Mouse (Mus musculus) kidney, adult 11 months (tissue): ENCODE data around the gene Sh3pxd2b.
A peak's percentile ranks its signal among the peaks of the same experiment; 100 is the strongest.

Experiments
- DNase-seq: peaks from one replicate; pipeline ENCODE4 v3.0.0; 2022

The Sh3pxd2b gene

DNA sequence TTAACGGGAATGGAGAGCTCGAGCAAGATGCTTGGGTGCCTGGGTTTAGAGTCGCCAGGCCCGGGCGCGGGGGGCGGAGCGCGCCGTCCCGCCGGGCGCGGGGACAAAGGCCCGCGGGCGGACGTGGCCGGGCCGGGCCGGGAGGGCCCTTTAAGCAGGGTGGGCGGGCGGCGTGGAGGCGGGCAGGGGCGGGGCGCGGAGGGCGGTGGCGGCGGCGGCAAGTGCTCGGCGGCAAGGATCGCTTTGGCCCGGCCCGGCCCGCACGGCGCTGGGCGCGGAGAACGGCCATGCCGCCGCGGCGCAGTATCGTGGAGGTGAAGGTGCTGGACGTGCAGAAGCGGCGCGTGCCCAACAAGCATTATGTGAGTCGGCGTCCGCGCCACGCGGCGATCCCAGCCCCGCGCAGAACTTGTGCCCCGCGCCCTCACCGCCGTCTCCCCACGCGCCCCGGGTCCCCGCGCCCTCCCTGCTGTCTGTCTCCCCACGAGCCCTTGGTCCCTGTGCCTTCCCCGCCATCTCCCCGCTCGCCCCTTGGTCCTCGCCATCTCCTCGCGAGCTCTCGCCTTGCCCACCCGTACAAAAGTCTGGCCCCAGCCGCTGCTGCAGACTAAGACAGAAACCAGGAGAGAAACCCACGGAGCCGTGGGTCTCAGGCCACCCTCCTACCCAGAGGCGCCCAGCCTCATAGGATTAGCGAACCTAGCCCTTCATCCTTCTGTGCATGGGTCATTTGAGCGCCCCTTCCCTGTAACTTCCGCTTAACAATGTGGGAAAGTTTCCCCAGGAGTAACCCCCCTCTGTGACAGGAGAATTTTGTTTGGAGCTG is at the start of gene Sh3pxd2b:
TSS of gene Sh3pxd2b (plus strand) at position 214 of the 826 bp plus-strand sequence.
- DNase-seq = peak; percentile 22

DNA sequence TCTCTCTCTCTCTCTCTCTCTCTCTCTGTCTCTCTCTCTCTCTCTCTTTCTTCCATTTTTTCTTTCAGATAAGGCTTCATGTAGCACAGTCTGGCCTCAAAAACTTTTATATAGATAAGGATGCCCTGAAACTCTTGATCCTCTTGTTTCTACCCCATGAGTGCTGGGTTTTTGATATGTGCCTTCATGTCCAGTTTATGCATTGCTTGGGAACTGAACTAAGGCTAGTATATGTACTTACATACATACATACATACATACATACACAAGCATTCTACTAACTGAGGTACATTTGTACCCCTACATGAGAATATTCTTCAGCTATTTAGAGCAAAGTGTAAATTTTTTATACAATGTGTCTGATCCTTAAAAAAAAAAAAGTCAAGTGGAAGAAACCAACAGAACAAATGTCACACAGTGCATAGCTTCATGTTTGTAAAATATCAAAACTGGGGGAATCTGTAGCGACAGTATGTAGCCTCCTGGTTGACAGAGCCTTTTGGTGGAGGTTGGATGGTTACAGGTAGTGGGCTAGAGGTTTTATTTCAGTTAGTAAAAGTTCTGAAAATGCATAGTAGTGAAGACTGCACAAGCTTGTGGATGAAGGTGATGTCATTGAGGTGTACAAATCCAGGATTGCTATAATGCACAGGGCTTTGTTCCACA is 49.6 kb upstream of the Sh3pxd2b start:
- no peak for DNase-seq

DNA sequence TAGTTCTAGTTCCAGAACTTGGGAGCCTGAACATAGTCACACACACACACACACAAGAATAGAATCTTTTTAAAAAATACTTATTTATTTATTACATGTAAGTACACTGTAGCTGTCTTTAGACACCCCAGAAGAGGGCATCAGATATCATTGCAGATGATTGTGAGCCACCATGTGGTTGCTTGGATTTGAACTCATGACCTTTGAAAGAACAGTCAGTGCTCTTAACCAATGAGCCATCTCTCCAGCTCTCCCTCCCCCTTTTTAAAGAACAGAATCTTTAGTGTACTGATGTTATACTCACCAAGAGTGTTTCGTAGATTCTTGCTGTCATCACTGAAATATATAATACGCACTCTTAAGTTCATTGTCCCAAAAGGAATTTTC is 49.1 kb upstream of the Sh3pxd2b start:
- DNase-seq = no peak

DNA sequence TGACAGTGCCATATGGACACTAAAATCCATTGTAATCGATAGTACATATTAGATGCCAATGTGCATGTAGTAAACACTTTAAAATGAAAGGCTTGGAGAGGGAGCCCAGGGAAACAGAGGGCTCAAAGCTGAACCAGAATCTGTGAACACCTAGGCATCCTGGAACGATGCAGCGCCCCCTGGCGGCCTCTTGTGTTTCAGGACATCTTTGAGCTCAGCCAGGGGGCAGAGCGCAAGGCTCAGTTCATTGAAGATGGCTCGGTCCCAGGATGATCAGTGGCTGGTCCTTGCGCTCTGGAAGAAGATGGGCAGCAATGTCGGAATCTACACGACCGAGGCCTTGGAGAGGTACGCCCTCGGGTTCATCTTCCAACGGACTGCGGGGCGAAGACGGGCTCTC is 47.8 kb upstream of the Sh3pxd2b start, which contains the start of gene Hbq1a:
TSS of gene Hbq1a (plus strand) at position 205 of the 400 bp plus-strand sequence.
- DNase-seq = peak; percentile 12

DNA sequence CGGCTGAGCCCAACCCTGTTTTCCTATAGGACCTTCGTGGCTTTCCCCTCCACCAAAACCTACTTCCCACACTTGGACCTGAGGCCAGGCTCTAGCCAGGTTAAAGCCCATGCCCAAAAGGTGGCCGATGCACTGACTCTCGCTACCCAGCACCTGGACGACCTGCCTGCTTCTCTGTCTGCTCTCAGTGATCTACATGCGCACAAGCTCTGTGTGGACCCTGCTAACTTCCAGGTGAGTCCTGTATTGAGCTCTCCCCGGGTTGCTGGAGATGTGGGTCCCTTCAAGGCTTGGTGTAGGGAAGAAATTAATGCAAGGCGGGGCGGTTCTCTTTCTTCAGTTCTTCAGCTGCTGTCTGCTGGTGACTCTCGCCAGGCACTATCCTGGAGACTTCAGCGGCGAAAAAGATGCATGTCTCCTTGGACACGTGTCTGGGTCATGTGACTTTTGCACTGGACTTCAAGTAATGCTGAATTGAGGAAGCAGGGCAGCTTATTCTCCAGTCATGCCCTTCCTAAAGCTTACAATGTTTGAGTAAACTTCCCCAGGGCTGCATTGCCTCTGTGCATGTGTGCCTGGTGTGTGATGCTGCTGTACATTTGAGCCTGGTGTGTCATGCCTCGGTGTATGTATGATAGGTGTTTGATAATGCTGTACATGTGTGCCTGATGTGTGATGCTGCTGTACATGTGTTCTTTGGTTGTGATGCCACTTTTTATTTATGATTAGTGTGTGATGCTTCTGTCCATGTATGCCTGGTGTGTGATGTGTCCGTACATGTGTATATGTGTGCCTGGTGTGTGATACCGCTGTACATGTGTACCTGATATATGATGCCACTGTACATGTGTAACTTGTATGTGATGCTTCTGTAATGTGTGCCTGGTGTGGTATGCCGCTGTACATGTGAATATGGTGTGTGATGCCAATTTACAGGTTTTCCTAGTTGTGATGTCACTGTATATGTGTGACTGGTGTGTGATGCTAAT is 47.0 kb upstream of the Sh3pxd2b start:
- no peak for DNase-seq

DNA sequence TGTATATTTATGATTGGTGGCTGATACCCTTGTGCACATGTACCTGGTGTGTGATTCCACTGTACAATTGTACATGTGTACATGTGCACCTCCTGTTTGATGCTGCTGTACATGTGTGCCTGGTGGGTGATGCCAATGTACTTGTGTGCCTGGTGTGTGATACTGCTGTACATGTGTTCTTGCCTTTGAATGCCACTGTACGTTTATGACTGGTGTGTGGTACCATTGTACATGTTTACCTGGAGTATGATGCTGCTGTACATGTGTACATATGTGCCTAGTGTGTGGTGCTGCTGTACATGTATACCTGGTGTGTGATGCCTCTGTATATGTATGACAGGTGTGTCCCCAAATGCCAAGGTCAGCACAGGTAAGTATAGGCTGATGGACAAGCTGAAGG is 46.1 kb upstream of the Sh3pxd2b start:
- DNase-seq = no peak

DNA sequence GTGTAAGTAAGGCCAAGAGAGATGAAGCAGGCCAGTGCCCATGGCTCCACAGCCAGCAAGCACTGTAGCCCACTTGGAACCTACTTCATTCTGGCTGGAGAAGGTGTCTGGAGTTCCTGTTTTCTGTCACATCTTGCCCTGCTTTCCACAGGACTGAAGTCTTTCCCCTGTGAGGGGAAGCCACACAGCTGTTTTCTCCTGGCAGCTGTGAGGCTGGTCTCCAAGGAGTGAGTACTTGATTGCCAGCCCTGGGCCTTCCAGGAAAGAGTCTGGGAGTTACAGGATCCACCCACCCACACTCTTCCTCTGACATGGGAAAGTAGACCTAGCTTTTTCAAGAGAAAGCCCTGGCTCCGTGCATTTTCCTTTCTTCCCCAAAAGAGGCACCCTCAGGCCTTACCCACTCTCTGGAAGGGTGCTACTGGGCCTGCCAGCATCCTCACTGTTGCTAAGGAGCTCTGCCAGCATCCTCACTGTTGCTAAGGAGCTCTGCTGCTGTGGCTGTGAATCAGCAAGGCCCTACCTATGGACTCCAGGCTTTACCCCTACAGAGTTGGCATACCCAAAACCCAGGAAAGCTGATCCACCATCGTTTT is 44.7 kb upstream of the Sh3pxd2b start:
- no peak for DNase-seq

DNA sequence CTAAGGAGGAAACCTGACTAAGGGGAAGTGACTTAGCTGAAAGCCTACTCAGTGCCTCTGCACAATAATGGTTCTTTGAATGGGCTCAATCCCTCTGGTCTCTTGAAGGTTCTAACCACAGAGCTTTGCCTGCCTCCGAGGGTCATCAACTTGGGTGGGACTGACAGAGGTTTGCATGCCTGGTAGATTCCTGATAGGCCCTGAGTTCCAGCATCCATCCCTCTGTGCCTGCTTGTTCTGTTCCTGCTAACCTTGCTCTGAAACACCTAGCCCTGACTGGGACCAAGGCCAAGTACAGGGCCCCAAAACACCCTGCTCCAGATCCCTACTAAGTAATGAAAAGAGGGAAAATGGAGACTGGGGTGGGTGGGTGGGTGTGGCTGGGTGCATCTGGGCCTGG is 44.2 kb upstream of the Sh3pxd2b start:
- DNase-seq = no peak

DNA sequence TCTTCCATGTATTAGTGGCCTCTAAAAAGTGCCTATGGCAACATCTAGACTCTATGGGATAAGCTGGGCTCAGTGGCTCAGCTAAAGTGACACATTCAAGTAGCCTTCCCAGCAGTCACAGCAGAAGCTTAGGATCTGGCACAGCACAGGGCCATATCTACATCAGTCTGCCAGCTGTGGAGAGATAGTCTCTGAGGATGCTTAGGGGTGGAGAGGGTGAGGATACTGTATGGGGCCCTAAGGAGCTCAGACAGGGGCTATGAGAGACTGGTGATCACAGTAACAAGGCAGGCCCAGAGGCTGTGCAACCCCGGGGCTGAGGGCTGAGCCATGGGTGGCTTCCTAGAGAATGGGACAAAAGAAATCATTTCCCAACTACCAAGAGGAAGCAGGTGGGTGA is 40.6 kb upstream of the Sh3pxd2b start:
- DNase-seq = no peak

DNA sequence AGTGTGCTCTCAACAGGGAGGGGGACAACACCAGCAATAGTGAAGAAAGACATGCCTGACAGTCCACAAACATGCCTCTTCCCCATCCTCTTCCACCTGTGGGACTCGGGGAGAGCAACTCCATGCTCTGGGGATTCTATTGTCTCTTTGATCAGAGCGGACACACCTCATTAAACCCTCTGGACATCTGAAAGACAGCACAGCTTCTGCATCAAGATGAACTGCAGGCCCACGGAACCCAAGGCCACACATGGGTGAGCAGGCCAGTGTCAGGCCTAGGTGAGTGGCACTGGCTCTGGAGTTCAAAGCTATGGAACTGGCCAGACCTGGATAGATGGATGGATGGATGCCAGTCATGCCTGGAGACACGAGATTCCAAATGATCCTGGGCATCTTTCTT is 38.2 kb upstream of the Sh3pxd2b start:
- no peak for DNase-seq

DNA sequence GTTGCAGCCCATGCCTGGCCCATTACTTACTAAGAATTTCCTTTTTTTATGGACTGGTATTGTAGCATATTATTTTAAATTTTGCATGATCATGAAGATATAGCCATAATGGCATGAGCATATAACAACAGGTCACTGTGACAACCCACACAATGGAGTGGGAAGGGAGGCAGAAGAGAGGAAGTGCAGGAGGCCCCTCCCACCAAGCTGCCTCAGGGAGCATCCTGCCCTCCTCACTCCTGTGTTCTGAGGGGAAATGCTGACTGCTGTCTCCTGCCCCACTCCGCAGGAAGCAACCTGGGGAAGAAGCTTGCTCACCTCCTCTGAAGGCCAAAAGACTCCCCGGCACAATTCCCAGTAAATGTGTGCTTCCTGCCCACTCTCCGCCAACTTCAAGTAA is 37.7 kb upstream of the Sh3pxd2b start:
- no peak for DNase-seq

DNA sequence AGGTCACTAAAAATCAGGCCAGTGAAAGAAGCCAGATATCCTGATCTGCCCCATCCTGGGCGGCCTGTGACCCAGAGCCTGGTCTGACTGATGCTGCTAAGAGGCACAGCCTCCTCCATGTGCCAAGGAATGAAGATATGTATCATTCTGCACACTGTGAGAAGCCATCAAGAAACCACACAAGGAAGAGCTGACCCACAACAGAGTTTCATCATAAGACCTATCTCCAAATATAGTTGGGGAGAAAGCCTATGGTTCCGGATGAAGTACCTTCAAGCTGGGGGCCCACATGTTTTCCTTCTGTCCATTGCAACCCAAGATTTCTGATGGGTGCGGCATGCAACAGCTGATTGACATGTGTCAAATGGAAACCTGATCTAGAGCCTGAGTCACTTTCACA is 31.6 kb upstream of the Sh3pxd2b start:
- no peak for DNase-seq

DNA sequence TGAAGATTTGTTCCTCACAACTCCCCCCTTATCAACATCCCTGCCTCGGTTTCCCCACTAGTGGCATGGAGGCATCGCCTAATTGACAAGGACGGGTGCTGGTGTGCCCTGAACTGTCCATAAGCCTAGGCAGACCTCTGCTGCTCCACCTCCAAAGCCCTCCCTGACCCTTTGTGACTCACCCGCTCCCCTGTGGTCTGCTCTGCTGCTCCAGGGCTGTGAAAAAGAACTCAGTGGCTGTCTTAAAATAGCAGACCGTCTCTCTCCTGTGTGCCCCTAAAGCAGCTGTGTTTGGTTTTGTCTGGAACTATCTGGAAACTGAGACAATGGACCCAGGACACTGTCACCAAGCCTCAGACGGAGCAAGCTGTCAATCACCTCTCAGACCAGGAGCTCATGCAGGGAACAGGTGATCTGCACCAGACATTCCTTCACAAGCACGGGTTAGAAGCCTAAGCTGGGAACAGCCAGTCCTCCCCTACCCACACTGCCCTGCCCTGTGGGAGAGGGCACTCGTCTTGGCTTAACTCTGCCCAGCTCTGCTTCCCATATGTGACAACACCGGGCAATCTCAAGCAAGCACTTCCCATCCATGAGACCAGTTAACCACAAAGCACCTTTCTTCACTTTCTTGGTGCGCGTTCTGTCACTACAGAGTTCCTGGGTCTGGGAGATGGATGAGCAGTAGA is 27.0 kb upstream of the Sh3pxd2b start:
- DNase-seq = no peak

DNA sequence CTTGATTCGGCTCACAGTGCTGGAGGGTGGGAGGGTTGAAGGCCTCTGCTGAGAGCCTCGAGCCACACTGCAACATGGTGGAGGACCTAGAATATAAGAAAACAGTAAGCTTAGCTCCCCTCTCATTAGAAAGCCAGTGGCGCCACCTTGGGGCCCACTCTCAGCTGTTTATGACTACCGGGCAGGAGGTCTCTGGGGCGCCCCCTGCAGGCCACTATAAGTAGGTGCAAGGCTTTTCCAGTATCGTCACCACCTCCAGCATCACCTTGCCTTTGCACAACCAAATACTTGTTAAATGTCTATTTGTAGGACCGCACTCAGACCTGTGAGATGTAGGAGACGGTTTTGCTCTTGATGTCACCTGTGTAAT is 26.4 kb upstream of the Sh3pxd2b start:
- peak; percentile 32 for DNase-seq

DNA sequence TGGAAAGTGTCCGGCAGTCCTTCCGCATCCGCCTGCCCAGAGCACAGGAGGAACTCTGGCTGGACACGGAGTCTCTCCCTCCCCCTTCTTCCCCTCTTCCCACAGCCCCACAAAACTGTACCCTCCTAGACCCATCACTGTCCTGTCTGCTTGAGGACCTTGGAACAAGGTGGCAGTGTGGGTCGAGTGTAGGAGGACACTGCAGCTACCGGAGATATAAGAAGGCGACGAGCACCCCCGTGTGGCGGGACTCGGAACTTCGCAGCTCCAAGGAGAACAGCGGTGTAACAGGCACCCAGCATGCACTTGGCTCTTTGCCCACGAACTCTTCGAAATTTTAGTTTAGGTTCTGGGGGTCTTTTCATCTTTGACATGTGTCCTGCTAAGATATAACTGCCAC is 23.0 kb upstream of the Sh3pxd2b start:
- DNase-seq = peak; percentile 73

DNA sequence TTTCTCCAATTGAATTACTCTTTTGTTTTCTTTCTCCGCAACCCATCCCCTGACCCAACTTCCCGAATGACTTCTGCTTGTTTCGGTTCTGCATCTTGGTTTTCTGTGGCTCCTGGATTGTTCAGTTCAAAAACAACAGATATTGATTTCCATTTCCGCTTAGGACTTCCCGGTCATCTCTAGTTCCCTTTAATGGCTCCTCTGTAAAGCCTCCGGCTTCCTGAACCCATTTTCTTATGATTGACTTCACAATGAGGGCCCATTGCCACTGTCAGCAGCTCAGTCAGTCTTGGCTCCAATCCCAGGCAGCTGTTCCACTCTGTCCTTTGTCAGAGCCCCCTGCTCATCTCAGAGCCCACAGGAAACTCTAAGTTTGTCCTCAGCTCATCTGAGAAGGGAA is 16.5 kb upstream of the Sh3pxd2b start:
- DNase-seq = peak; percentile 33

DNA sequence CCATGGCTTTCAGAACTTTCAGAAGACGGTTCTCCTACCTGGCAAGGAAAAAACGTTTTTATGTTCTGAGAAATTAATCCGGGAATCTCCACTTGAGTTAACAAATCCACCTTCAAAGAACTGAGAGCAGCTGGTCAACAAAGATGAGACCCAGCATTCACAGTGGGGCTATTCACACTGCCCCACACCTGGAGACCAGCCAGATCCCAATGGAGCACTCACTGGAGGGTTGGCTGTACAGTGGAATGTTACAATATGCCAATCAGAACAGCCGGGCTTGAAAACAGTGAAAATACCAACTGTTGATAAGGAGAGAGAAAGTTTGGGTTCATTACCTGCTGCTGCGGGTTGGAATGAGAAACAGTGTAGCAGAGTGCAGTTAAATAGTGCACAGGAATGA is 15.8 kb upstream of the Sh3pxd2b start:
- DNase-seq = no peak

DNA sequence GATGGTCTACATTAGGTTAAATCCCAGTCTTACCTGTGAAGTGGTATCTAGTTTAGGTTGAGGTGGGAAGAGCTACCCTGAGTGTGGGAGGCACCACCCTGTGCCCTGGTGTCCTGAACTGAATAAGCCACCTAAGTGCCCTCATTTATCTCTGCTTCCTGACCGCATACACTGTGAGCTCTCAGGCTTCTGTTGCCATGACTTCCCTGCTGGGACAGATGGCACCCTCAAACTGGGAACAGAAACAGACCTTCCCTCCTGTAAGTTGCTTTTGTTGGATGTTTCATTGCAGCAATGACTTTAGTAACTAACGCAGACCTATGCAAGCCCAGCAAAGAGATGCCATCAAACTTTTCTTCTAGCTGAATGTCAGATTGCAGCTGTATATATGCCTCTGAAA is 14.4 kb upstream of the Sh3pxd2b start:
- no peak for DNase-seq

DNA sequence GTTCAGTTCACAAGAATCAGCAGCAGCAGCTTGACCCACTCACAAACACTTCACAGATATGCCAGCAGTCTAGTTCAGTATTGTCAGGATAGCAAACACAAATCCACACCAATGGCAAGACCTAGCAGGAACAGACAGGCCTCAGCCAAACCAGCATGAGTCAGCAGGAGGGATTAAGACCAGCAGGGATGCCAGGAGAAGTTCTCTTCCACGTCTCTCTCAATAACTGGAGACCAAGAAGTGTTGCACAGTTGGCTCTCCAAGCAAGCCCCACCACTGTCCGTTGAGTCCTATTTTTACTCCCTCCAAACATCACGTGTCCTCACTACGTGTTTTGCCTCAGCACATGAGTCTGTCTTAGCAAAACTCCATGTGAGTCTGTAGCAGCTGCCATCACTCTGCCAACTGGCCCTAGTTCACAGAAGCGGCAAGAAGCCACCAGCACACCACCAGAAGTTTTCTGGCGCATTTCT is 11.1 kb upstream of the Sh3pxd2b start:
- no peak for DNase-seq

DNA sequence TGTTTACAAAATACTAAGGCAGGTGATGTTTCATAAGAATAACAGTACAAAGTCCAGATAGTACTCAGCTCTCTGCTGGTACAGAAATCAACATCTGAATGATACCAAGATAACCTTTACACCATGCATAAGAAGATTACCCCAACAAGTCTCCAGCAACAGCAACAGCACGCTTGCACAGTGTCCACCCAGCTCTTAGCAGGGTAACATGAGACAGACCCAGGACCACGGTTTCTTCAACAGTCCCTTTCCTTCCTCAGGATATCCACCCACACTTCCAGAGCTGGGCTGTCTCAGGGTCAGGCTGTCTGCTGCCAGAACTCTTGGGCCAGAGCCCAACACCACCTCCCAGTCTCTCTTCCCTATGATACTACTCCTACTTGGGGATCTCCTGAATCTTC is 8.5 kb upstream of the Sh3pxd2b start:
- DNase-seq = peak; percentile 51

DNA sequence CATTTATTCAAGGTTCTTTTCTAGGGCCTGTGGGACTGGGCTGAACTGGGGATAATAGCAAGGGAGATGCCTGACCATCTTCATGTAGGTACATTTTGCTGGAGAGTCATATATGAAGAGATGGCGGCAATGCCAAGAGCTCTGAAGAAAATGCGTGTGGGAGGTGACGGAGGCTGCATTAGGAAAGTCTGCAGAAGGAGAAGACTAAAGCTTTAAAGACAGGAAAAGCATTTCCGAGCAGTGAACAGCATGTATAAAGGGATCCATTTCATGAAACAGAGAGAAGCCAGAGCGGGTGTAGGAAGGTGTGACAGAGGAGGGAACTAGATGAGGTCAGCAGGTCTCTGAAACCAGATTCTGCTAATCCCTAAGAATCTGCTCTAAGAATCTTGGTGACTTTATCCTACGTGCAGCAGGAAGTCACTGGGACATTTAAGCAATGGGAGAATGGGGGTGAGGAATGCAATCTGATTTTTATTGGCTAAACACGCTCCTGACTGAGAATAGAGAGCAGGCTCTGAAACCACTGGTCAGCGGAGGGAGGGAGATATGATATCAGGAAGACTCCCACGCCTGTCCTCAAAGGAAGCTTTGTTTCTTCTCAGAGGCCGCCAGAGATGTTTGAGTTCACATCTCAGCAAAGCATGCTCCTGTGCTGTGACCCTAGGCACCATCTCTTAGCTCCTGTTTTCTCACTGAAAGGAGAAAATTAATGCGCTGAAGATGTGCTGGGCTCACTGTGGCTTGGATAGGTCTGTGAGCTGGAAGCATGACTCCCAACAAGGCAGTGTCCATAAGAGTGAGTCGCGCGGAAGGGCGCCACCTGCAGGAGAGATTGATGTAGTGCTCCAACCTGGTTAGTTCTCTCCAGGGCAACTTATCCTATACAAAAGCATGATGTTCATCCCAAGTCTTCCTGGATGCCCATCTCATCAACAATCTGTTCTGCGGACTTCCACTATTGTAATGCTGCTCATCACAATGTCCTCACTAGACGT is 6.8 kb upstream of the Sh3pxd2b start:
- no peak for DNase-seq
